Mouse (Mus musculus) stomach, postnatal 0 days (tissue): ENCODE measurements around the gene Ube2h.

Source experiments
- CTCF ChIP-seq: IDR thresholded peaks from 2 replicates; pipeline ENCODE4 v1.5.1; 2016; ENCODE audit warnings: antibody characterized with exemption, low read depth, mild to moderate bottlenecking, moderate library complexity
- EP300 ChIP-seq: optimal IDR thresholded peaks from 2 replicates; pipeline ENCODE3; 2016; ENCODE audit warnings: antibody characterized with exemption

- TF ChIP-seq CTCF: no peak
- TF ChIP-seq EP300: no peak
Observed at GRCm38 (mm10) chr6:30300372-30300771, 4.0 kb downstream of the Ube2h start.
